Mouse (Mus musculus): Measurements from ENCODE around the gene Bicra. TPM values are rescaled to one million over a fixed set of nuclear protein-coding genes. Genes with fewer than 3 reads are reported as not detected.

The Bicra gene
- polyA plus RNA-seq, 1 experiment from 2014 or later: 8.1 TPM

GRCm38 (mm10) chr7:16046101-16046480 is 1.6 kb downstream of the Bicra start:
- peak overlapping the region; percentile 97 for H3K27ac ChIP-seq
- ATAC-seq (replicated peaks; ENCODE audit: low FRiP score): 0 out of 2 replicates have a peak, but pooled peaks have one; percentile 4
- peak overlapping the region; percentile 97 for H3K9ac ChIP-seq
- H3K27me3 ChIP-seq: no peaks in the 10 kb centered on the region
- peaks cover 60% of the 10 kb centered on the region for H3K4me1 ChIP-seq
- peak overlapping the region; percentile 83 for H3K4me2 ChIP-seq
- H3K4me3 ChIP-seq (replicated peaks): peak overlapping the region; percentile 92
- 1% methylated on average over 7 of the region's 7 CpGs for WGBS
- no peaks in the 10 kb centered on the region for H3K9me3 ChIP-seq (replicated peaks)
- no peaks in the 10 kb centered on the region for H3K36me3 ChIP-seq

GRCm38 (mm10) chr7:16045538-16045937 is 2.2 kb downstream of the Bicra start:
- no peaks in the 10 kb centered on the region for H3K9me3 ChIP-seq (replicated peaks)
- H3K27me3 ChIP-seq: no peaks in the 10 kb centered on the region
- peak overlapping the region; percentile 83 for H3K4me2 ChIP-seq
- peak overlapping the region; percentile 92; the same call in 1 of the 2 replicates for H3K4me3 ChIP-seq (replicated peaks)
- WGBS: 52% methylated on average over 2 of the region's 2 CpGs
- H3K4me1 ChIP-seq: peaks cover 64% of the 10 kb centered on the region
- no peaks in the 10 kb centered on the region for H3K36me3 ChIP-seq
- no peak for ATAC-seq (replicated peaks; ENCODE audit: low FRiP score)
- no peak overlapping the region for H3K9ac ChIP-seq
- peak overlapping the region; percentile 97 for H3K27ac ChIP-seq

GRCm38 (mm10) chr7:16044531-16044930 is 3.2 kb downstream of the Bicra start:
- peak overlapping the region; percentile 56 for H3K27ac ChIP-seq
- H3K9ac ChIP-seq: no peak overlapping the region
- ATAC-seq (replicated peaks; ENCODE audit: low FRiP score): no peak
- H3K27me3 ChIP-seq: no peaks in the 10 kb centered on the region
- no peaks in the 10 kb centered on the region for H3K9me3 ChIP-seq (replicated peaks)
- WGBS: 28% methylated on average over 5 of the region's 5 CpGs
- H3K4me3 ChIP-seq (replicated peaks): no peak overlapping the region
- H3K36me3 ChIP-seq: no peaks in the 10 kb centered on the region
- H3K4me2 ChIP-seq: peak overlapping the region; percentile 83; the same call in 1 of the 2 replicates
- peaks cover 56% of the 10 kb centered on the region for H3K4me1 ChIP-seq

DNA sequence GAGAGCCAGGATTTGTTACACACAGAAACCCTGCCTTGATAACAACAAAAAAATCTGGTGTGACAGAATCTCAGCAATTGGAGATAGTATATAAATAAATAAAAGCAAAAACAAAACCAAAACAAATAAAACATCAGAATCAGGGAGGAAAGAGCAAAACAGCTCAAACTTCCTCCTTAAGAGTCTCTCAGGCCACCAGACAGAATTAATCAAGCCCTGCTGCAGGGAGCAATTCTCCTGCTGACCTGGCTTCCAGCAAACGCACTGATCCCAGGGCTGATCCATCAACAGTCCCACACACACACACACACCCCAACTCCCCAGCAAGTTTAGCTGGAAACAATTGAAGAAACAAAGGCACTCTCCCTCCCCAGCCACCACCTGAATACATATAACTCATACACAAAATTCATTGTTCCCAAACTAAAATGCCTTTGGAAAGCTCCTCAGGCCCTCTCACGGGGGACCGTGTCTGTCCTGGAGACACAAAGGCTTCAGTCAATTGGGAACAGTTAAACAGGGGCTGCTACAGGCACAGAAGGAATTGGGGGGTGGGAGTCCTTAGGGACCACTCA is 3.8 kb downstream of the Bicra start:
- WGBS: 46% methylated on average over 3 of the region's 3 CpGs

DNA sequence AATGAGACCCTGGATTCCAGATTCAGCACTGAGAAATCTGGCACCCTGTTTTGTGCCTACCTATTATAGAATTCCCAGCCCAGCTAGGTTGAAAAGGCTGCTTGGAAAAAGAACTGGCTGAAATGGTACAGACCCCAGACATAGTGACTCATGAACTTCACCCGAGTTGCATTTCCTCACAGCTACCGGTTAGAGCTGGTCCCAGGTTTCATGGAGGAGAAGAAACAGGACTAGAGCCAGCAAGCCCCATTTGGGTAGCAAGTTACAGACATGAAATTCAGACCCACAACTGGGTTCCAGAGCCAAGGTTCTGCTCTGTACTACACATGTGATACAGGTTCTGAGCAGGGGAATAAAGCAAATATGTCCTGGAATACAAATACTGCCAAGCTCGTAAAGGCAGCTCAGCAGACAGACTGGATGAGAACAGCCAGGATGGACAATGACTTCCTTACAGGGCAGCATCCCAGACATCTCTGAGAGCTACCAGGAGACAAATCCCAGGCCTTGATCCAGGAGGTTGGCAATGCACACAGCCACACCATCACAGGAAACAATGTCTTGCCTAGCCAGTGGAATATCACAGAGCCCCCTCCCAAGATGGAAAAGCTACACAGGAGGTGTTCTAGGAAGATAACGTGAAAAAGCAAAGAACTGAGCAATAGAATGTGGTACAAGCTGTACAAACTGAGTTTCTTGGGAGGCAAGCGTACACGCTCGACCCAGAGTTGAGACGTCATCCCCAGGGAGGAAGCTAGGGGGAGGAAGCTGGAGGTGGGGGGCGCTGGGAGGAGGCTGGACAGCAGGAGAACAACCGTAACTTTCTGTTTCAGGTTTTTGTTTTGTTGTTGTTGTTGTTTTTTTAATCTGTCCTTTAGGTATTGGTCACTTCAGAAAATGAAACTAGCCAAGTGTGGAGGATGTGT is 4.6 kb downstream of the Bicra start:
- no peak overlapping the region for H3K4me3 ChIP-seq (replicated peaks)
- H3K9me3 ChIP-seq (replicated peaks): no peaks in the 10 kb centered on the region
- WGBS: 64% methylated on average over 10 of the region's 10 CpGs
- ATAC-seq (replicated peaks; ENCODE audit: low FRiP score): no peak
- no peaks in the 10 kb centered on the region for H3K27me3 ChIP-seq
- H3K27ac ChIP-seq: peak overlapping the region; percentile 56; the same call in 1 of the 2 replicates
- H3K9ac ChIP-seq: no peak overlapping the region
- H3K36me3 ChIP-seq: no peaks in the 10 kb centered on the region
- H3K4me2 ChIP-seq: 0 out of 2 replicates have a peak overlapping the region, but pooled peaks have one; percentile 83
- peaks cover 50% of the 10 kb centered on the region for H3K4me1 ChIP-seq

More for the DNA sequence above, 3.8 kb downstream of the Bicra start:
- Histone ChIP-seq H3K9me3 (replicated peaks) (no peaks in the 10 kb centered on the region), H3K36me3 (no peaks in the 10 kb centered on the region), H3K27ac (peak overlapping the region; percentile 56), H3K27me3 (no peaks in the 10 kb centered on the region), H3K9ac (no peak overlapping the region), H3K4me2 (0 out of 2 replicates have a peak overlapping the region, but pooled peaks have one; percentile 83), H3K4me1 (peaks cover 50% of the 10 kb centered on the region), H3K4me3 (replicated peaks) (no peak overlapping the region)
- ATAC-seq (replicated peaks; ENCODE audit: low FRiP score): no peak

DNA sequence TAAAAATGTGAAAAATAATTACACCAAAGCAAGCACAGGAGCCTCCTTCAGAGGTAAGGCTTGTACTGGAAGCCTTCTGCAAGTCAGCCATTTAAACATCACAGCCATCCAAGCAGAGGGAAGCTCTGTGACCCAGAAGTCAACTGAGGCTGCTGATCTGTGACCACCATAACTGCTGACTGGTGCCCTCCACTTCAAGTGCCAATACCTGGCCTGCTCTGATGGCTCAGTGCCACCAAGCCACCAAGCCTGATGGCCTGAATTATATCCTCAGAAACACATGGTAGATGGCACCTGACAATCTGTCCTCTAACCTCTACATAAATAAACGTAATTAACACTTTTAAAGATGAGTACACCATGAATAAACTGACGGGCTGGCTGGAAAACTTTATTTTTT is 6.5 kb downstream of the Bicra start:
- no peak overlapping the region for H3K4me3 ChIP-seq (replicated peaks)
- H3K9ac ChIP-seq: no peak overlapping the region
- no peak overlapping the region for H3K27ac ChIP-seq
- H3K4me2 ChIP-seq: no peak overlapping the region
- ATAC-seq (replicated peaks; ENCODE audit: low FRiP score): no peak
- H3K4me1 ChIP-seq: peaks cover 47% of the 10 kb centered on the region
- H3K36me3 ChIP-seq: no peaks in the 10 kb centered on the region
- WGBS: 68% methylated on average over 2 of the region's 2 CpGs
- H3K27me3 ChIP-seq: no peaks in the 10 kb centered on the region
- H3K9me3 ChIP-seq (replicated peaks): no peaks in the 10 kb centered on the region

DNA sequence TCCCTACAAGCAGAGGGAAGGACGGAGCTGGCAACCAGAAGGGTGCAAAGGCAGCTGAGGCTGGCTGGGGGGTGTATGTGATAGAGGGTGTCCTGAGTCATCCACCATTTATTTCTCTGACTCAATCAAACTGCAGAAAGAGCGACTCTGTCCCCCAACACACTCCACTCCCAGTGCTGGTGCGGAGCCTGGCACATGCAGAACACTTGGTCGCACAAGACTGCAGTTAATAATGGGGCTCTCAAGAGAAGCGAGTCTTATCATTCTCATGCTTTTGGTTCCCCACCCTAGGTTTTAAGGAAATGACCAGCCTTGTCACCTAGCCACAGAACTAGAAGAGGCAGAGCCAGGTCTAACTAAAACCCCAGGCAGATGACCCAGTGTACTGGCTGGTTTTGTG is 8.4 kb downstream of the Bicra start:
- no peak overlapping the region for H3K9ac ChIP-seq
- H3K27me3 ChIP-seq: no peaks in the 10 kb centered on the region
- no peak overlapping the region for H3K4me3 ChIP-seq (replicated peaks)
- ATAC-seq (replicated peaks; ENCODE audit: low FRiP score): no peak
- no peak overlapping the region for H3K4me2 ChIP-seq
- no peaks in the 10 kb centered on the region for H3K36me3 ChIP-seq
- H3K9me3 ChIP-seq (replicated peaks): no peaks in the 10 kb centered on the region
- H3K4me1 ChIP-seq: peaks cover 31% of the 10 kb centered on the region
- 93% methylated on average over 5 of the region's 5 CpGs for WGBS
- H3K27ac ChIP-seq: no peak overlapping the region

DNA sequence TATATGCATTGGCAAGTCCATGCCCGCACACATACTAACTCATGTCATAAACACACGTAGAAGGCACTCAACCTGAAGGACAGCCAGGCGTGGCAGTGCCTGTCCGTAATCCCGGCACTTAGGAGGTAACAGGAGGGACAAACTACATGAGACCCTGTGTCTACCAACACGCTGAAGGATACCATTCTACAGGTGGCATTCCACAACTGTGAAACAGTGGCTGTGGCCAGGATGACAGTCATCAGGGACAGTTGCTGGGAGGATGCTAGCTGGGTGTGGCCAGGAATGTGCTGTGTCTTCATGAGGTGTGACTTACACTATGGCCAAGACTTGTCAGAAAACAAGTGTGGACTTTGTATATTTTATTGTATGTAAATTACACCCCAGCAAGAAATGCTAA is 10.7 kb downstream of the Bicra start:
- H3K9me3 ChIP-seq (replicated peaks): no peaks in the 10 kb centered on the region
- H3K9ac ChIP-seq: no peak overlapping the region
- no peak overlapping the region for H3K4me2 ChIP-seq
- ATAC-seq (replicated peaks; ENCODE audit: low FRiP score): no peak
- no peak overlapping the region for H3K4me3 ChIP-seq (replicated peaks)
- 93% methylated on average over 6 of the region's 6 CpGs for WGBS
- H3K27ac ChIP-seq: no peak overlapping the region
- H3K36me3 ChIP-seq: peaks cover 4% of the 10 kb centered on the region
- no peaks in the 10 kb centered on the region for H3K27me3 ChIP-seq
- peaks cover 31% of the 10 kb centered on the region for H3K4me1 ChIP-seq

DNA sequence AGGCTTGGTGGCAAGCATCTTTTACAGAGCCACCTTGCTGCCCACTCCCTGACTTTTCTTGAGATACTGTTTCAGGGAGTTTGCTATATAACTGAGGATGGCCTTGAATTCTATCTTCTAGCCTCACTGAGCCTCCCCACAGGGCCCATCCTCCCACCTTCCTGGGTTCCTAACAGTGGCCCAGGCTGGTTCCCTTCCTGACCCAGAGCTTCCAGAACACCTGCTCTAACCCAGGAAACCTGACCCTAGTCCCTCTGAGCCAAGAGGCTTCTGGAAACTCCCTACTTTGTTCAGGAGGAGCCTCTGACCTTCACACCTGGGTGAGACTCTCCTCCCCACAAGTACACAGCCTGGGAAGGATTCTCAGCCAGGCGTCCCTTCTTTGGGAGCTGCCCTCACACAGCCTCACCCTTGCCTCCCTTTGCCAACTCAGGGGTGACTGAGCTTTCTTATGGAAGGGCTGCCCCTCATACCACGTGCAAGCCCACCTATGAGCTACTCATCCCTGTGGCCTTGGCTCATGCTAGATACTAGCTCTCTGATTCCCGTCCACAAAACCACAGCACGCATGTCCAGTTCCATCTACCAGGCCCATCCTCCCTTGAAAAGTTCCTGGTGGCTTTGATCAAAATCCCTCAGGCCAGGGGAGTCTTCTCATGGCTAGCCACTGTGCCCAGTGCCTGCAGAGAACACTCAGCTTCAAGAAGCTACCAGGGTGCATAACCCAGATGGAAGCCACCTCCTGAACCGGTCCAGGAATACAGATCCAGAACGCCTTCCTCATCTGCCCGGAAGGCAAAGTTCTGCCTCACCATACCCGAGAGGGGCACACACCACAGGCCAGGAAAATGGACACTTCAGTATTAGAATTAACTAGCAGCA is 13.9 kb downstream of the Bicra start:
- WGBS: 76% methylated on average over 8 of the region's 8 CpGs
- Histone ChIP-seq H3K4me2 (no peak overlapping the region), H3K36me3 (peaks cover 16% of the 10 kb centered on the region), H3K4me3 (replicated peaks) (no peak overlapping the region), H3K27ac (peak overlapping the region; percentile 66), H3K9me3 (replicated peaks) (no peaks in the 10 kb centered on the region), H3K9ac (no peak overlapping the region), H3K27me3 (no peaks in the 10 kb centered on the region), H3K4me1 (peaks cover 21% of the 10 kb centered on the region)
- ATAC-seq (replicated peaks; ENCODE audit: low FRiP score): peak; percentile 78

DNA sequence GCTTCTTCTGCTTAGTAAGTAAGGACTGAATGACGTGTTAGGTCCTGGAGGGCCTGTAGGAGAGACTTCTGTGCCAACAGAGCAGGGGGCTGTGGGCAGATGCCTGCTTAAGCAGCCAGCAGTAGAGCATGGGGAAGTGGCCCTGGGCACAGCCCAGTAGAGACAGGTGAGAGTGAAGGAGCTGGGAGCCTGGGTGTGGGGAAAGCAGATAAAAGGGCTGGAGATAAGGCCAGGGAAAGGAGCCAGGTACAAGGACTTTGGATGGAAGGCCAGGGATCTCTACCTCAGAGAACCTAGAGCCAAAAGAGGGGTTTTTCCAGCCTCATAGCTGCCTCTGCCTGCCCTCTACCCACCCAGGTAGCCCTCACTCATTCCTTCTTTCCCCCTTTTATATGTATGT is 14.7 kb downstream of the Bicra start:
- Histone ChIP-seq H3K36me3 (peaks cover 16% of the 10 kb centered on the region), H3K9ac (no peak overlapping the region), H3K4me2 (no peak overlapping the region), H3K27me3 (no peaks in the 10 kb centered on the region), H3K9me3 (replicated peaks) (no peaks in the 10 kb centered on the region), H3K4me3 (replicated peaks) (no peak overlapping the region), H3K4me1 (peaks cover 22% of the 10 kb centered on the region), H3K27ac (peak overlapping the region; percentile 66; the same call in 1 of the 2 replicates)
- 93% methylated on average over 1 of the region's 1 CpGs for WGBS
- no peak for ATAC-seq (replicated peaks; ENCODE audit: low FRiP score)

DNA sequence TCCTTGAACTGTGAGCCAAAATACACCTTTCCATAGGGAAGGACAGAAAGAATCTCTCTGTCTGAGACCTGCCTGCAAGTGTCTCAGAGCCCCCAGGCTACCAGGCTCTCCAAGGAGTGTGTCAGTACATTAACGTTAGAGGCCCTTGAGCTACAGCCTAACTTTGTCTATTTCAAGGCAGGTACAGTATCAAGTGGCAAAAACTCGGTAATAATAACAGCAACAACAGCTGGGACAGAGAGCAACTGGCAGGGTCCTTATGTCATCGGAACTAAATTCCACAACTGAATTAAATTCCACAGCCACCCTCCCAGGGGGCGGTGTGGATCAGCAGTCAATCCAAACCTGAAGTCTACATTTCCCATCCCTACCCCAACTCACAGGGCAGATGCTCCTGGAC is 16.6 kb downstream of the Bicra start:
- ATAC-seq (replicated peaks; ENCODE audit: low FRiP score): no peak
- Histone ChIP-seq H3K9ac (no peak overlapping the region), H3K9me3 (replicated peaks) (no peaks in the 10 kb centered on the region), H3K27ac (no peak overlapping the region), H3K27me3 (no peaks in the 10 kb centered on the region), H3K36me3 (peaks cover 22% of the 10 kb centered on the region), H3K4me3 (replicated peaks) (no peak overlapping the region), H3K4me2 (no peak overlapping the region), H3K4me1 (peaks cover 22% of the 10 kb centered on the region)
- WGBS: 90% methylated on average over 4 of the region's 4 CpGs
